Mouse (Mus musculus) ES-E14 (cell line): Measurements from ENCODE around the gene Rora.

Source experiments
- HCFC1 ChIP-seq: IDR thresholded peaks from 2 replicates; pipeline ENCODE4 v1.6.1; 2012; ENCODE audit warnings: low read length, inconsistent platforms, borderline replicate concordance; ENCODE audit not compliant: insufficient read depth
- MAFK ChIP-seq: IDR thresholded peaks from 2 replicates; pipeline ENCODE4 v1.6.1; 2014; ENCODE audit warnings: mild to moderate bottlenecking, low read depth, low read length, inconsistent platforms; ENCODE audit not compliant: insufficient read depth
- ZC3H11A ChIP-seq: IDR thresholded peaks from 2 replicates; pipeline ENCODE4 v1.6.1; 2012; ENCODE audit warnings: low read depth, mild to moderate bottlenecking, inconsistent platforms, low read length, borderline replicate concordance
- ZNF384 ChIP-seq: IDR thresholded peaks from 2 replicates; pipeline ENCODE4 v1.6.1; 2012; ENCODE audit warnings: low read depth, low read length, inconsistent platforms

DNA sequence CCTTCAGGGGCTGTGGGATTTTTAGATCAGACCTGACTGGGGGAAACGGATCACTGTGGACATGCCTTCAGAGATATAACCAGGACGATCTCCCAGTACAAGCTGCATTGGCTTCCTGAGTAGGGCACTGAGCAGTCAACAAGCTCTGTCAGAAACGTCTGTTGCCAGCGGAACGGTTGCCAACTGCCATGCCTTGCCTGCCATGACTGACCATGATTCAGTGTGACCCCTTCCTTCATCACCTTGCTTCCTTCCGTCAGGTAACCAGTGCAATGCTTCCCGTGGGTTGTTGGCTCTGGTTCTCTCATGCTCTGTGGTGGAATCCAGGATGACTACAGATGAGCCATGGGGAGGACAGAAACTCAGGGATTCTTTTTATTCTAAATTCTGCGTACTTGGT lies 16.3 kb upstream of the Rora start:
- no peak for TF ChIP-seq ZC3H11A
- TF ChIP-seq MAFK = no peak
- TF ChIP-seq HCFC1 = no peak
- no peak for TF ChIP-seq ZNF384
